Mouse (Mus musculus): ENCODE data around the gene Gm10318.

The Gm10318 gene

DNA sequence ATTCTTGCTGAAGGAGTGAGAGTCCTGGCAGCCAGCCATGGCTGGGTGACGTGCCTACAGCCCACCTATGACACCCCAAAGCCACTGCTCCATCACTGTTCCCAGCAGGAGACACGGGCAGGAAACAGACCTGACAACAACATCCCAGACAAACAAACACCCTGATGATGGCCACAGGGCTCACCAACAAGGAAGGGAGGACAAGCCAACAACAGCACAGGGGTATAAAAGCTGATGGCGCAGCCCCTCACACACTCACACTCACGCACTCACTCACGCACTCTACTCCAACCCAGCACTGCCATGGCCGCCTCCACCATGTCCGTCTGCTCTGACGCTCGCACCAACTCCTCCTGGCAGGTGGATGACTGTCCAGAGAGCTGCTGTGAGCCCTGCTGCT lies at the start of gene Gm10318:
Gene Gm10318, plus strand, starts transcription at position 301 of the 400 bp plus-strand sequence.
- no peak for DNase-seq

- no peak for DNase-seq
Observed at GRCm38 (mm10) chr10:77804095-77804494, 48.6 kb upstream of the Gm10318 start.

GRCm38 (mm10) chr10:77811743-77812142 lies 40.9 kb upstream of the Gm10318 start, which contains the start of gene Gm9507:
Gm9507 (minus strand) TSS chr10:77811843.
- no peak for DNase-seq

DNA sequence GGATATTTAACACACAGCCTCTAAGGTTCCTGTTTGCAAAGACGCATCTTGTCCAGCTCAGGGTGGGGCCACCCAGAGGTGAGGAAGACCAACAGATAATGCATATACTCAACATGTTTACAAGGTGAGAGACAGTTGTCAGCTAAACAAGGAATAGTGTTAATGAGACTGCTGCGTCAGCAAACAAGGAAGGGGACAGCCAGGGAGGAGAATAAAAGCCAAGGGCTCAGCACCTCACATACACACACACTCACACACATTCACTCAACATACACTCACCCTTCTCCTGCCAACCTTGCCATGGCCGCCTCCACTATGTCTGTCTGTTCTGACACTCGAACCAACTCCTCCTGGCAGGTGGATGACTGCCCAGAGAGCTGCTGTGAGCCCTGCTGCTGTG lies 38.3 kb upstream of the Gm10318 start, which contains the start of gene Gm2696:
Gene Gm2696, plus strand, starts transcription at position 301 of the 400 bp plus-strand sequence.
- DNase-seq = no peak

- peak; percentile 37 for DNase-seq
Observed at GRCm38 (mm10) chr10:77815514-77815913, 37.1 kb upstream of the Gm10318 start.

DNA sequence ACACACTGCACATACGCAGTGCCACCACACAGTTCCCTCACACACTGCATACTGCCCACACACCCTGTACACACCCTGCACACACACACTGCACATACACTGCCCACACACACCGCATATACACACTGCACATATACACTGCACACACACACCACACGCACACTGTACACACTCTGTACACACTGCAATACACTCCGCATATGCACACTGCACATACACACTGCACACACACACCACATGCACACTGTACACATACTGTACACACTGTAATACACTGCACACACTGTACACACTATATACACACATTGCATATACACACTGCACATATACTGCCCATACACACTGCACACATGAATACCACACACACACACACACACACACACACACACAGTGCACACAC lies 34.1 kb upstream of the Gm10318 start:
- DNase-seq = no peak

- no peak for DNase-seq
Observed at GRCm38 (mm10) chr10:77819203-77819602, 33.5 kb upstream of the Gm10318 start.

DNA sequence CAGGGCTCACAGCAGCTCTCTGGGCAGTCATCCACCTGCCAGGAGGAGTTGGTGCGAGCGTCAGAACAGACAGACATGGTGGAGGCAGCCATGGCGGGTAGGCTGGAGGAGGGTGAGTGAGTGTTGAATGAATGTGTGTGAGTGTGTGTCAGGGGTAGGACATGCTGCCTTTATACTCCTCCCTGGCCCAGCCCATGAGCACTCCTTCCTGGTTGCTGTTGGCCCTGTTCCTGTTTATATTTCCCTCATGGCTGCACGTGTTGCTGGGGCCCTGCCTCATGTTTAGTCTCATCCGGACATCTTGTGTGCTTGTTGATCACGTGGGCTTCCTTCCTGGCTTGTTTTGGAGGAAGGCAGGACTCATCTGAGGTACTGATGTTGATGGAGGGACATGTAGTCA lies 25.7 kb upstream of the Gm10318 start, which contains the start of gene Krtap10-4:
Gene Krtap10-4, minus strand, starts transcription at position 145 of the 400 bp plus-strand sequence.
- DNase-seq = no peak

DNA sequence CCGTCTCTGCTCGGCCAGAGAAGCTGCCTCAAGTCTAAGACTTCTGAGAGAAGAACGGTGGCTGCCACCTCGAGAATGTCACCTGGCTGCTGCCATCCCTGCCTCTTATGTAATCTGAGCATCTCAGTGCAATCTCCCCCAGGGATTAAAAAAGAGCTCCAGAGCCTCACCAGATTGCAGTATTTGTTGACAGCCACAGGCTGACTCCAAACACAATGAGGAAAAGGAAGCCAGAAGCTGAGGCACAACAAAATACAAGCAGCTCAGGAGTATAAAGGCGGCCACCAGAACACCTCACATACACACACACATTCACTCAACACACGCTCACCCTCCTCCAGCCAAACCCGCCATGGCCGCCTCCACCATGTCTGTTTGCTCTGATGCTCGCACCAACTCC lies 17.0 kb upstream of the Gm10318 start, which contains the start of gene Krtap10-10:
Gene Krtap10-10, plus strand, starts transcription at position 301 of the 400 bp plus-strand sequence.
- no peak for DNase-seq

GRCm38 (mm10) chr10:77839006-77839405 lies 13.7 kb upstream of the Gm10318 start:
- DNase-seq = no peak

- DNase-seq = no peak
Observed at GRCm38 (mm10) chr10:77846503-77846902, 6.2 kb upstream of the Gm10318 start, which contains the start of gene Gm36176. Gm36176 (plus strand) TSS chr10:77846803.

DNA sequence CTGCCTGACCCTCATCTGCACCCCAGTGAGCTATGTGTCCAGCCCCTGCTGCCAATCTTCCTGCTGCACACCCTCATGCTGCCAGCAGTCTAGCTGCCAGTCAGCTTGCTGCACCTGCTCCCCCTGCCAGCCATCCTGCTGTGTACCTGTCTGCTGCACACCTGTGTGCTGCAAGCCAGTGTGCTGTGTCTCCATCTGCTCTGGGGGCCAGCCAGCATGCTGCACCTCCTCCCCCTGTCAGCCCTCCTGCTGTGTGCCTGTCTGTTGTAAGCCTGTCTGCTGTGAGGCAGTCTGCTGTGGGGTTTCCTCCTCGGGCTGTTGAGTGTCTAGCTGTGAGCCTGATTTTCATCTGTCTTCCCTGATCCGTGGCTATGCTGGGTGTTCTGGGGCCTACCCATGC lies 5.7 kb upstream of the Gm10318 start:
- DNase-seq = no peak

GRCm38 (mm10) chr10:77847538-77847937 lies 5.1 kb upstream of the Gm10318 start:
- no peak for DNase-seq

DNA sequence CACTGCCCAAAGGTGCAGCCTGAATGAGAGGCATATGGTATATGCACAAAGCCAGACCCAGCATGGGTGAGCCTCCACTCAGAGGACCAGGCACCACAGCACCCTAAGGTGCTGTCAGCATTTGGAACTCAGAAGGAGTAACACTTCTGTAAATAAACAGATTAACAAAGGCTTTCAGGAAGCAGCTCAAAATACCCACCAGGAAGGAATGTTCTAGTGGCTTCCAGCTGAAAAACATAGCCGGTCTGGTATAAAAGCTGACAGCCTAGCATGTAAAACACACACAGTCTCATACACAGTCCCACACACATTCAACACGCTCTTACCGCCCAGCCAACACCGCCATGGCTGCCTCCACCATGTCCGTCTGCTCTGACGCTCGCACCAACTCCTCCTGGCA lies 9.0 kb downstream of the Gm10318 start, which contains the start of gene Gm3285:
Gene Gm3285, plus strand, starts transcription at position 301 of the 400 bp plus-strand sequence.
- DNase-seq = no peak

- no peak for DNase-seq
Observed at GRCm38 (mm10) chr10:77864067-77864761, 11.6 kb downstream of the Gm10318 start.

- no peak for DNase-seq
Observed at GRCm38 (mm10) chr10:77864762-77865143, 12.1 kb downstream of the Gm10318 start.

DNA sequence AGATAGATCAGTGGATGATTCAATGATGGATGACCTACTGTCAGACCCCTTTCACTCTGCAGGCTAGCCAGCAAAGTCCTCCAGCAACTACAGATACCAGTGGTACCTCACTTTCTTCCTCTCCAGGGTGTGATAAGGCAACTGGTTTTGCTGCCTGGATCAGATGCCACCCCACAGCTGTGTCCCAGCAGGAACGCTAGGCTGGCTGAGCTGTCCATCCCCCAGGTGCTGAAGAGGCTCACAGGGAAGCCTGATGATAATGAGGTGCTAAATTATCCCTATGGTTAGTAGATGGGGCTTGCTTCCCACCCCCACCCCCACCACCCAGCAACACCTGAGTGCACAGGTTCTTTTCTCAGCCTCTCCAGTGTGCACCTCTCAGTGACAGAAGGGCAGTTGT lies 14.9 kb downstream of the Gm10318 start:
- no peak for DNase-seq

GRCm38 (mm10) chr10:77869651-77870050 lies 17.0 kb downstream of the Gm10318 start:
- DNase-seq = no peak

DNA sequence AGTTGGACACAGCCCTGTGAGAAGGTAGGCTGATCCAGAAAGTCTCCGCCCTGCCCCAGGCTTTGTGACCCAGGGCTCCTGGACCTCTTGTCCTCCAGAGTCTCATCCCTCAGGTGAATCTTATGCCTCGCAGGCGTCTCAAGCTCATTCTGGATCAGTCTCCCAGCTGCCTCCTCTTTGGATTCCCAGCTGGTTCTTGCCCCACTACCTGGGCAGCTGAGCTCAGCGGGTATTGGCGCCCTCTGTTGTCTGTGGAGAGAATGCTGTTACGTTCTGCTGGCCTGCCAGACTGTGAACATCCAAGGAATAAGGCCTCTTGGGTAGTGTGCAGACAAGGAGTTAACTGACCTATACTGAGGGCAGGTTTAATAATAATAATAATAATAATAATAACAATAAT lies 26.3 kb downstream of the Gm10318 start:
- no peak for DNase-seq

- no peak for DNase-seq
Observed at GRCm38 (mm10) chr10:77880305-77880704, 27.6 kb downstream of the Gm10318 start.

- no peak for DNase-seq
Observed at GRCm38 (mm10) chr10:77882553-77882952, 29.9 kb downstream of the Gm10318 start.

GRCm38 (mm10) chr10:77886007-77886747 lies 33.5 kb downstream of the Gm10318 start:
- DNase-seq = no peak

DNA sequence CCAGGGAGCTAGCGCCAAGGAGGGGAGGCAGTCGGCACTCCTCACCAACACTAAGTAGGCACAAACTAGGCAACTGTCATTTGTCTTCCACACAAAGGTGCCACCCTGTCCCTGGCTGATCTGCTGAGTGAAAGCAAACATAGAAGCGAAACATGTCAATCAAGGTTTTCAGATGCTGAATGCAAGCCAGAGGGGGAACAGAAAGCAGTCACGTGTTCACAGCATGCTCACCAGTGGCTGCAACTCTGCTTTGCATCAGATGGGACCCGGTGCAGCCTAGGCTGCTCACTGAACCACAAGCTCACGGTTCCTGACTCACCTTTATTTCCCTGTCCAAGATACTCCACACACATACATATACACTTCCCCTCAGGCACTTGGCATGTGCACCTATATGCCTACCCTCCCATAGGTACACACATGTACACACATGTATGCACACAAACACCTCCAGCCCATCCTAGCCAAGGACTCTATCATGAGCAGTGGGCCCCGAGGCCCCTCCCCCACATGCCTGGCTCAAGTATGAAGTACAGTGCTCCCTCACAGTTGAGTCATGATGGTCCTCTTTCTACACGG lies 38.4 kb downstream of the Gm10318 start:
- no peak for DNase-seq

- no peak for DNase-seq
Observed at GRCm38 (mm10) chr10:77895562-77895961, 42.9 kb downstream of the Gm10318 start.
